Mouse (Mus musculus): ENCODE data around the gene AW011738.

AW011738 gene

GRCm38 (mm10) chr4:156224276-156224675 lies 21.2 kb downstream of the AW011738 start:
- no peak for TF ChIP-seq POU5F1 (IDR thresholded peaks at IDR 0.05; ENCODE audit: borderline replicate concordance, low read length)
- TF ChIP-seq NANOG (IDR thresholded peaks at IDR 0.05; ENCODE audit: borderline replicate concordance, low read length): no peak
- no peak for TF ChIP-seq CTCF (conservative IDR thresholded peaks at IDR 0.05; ENCODE audit: low read length)
- Histone ChIP-seq H3K4me3 (replicated peaks; ENCODE audit: low read length) (no peak overlapping the region), H3K9me3 (ENCODE audit: low read length) (no peaks in the 10 kb centered on the region), H3K27me3 (ENCODE audit: insufficient read depth, low read length) (peaks cover 29% of the 10 kb centered on the region), H3K4me1 (replicated peaks; ENCODE audit: low read depth, low read length) (peaks cover 29% of the 10 kb centered on the region), H3K36me3 (ENCODE audit: insufficient read depth, low read length) (peaks cover 11% of the 10 kb centered on the region)

- Histone ChIP-seq H3K27me3 (ENCODE audit: insufficient read depth, low read length) (peaks cover 16% of the 10 kb centered on the region), H3K9me3 (ENCODE audit: low read length) (no peaks in the 10 kb centered on the region), H3K4me1 (replicated peaks; ENCODE audit: low read depth, low read length) (peaks cover 42% of the 10 kb centered on the region), H3K4me3 (replicated peaks; ENCODE audit: low read length) (peak overlapping the region; percentile 73), H3K36me3 (ENCODE audit: insufficient read depth, low read length) (peaks cover 47% of the 10 kb centered on the region)
- TF ChIP-seq NANOG (IDR thresholded peaks at IDR 0.05; ENCODE audit: borderline replicate concordance, low read length) (no peak), POU5F1 (IDR thresholded peaks at IDR 0.05; ENCODE audit: borderline replicate concordance, low read length) (no peak), CTCF (conservative IDR thresholded peaks at IDR 0.05; ENCODE audit: low read length) (no peak)
Measured at GRCm38 (mm10) chr4:156227752-156228392, 24.8 kb downstream of the AW011738 start.

GRCm38 (mm10) chr4:156228393-156229024 lies 25.4 kb downstream of the AW011738 start:
- TF ChIP-seq POU5F1 (IDR thresholded peaks at IDR 0.05; ENCODE audit: borderline replicate concordance, low read length) (no peak), NANOG (IDR thresholded peaks at IDR 0.05; ENCODE audit: borderline replicate concordance, low read length) (no peak), CTCF (conservative IDR thresholded peaks at IDR 0.05; ENCODE audit: low read length) (no peak)
- Histone ChIP-seq H3K9me3 (ENCODE audit: low read length) (no peaks in the 10 kb centered on the region), H3K27me3 (ENCODE audit: insufficient read depth, low read length) (peaks cover 17% of the 10 kb centered on the region), H3K4me1 (replicated peaks; ENCODE audit: low read depth, low read length) (peaks cover 49% of the 10 kb centered on the region), H3K4me3 (replicated peaks; ENCODE audit: low read length) (peak overlapping the region; percentile 73), H3K36me3 (ENCODE audit: insufficient read depth, low read length) (peaks cover 51% of the 10 kb centered on the region)

GRCm38 (mm10) chr4:156234021-156234501 lies 31.0 kb downstream of the AW011738 start:
- TF ChIP-seq POU5F1 (IDR thresholded peaks at IDR 0.05; ENCODE audit: borderline replicate concordance, low read length) (no peak), CTCF (conservative IDR thresholded peaks at IDR 0.05; ENCODE audit: low read length) (no peak), NANOG (IDR thresholded peaks at IDR 0.05; ENCODE audit: borderline replicate concordance, low read length) (no peak)
- Histone ChIP-seq H3K27me3 (ENCODE audit: insufficient read depth, low read length) (peaks cover 13% of the 10 kb centered on the region), H3K36me3 (ENCODE audit: insufficient read depth, low read length) (peaks cover 63% of the 10 kb centered on the region)

DNA sequence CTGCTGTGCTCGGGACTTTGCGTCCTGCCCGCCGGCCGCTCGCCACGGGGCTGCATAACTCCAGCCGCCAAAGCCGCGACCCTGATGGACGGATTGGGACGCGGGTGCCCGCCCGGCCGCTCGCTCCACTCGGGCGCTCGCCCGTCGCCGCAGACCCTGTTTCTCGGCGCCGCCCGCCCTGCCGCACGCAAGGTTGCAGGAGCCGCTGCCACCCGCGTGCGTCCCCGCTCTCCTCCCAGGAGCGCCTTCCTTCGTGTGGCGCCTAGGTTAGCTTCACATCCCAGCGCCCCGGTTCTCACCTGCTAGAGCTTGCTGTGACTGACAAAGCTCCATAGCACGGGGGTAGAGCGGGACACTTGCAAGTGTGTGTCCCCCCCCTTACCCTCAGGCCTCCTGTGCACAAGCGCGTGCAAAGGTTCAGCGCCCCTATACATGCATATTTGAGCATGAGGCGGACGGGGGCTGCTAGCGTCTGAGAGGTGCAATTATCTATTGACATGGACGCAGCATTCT lies 31.7 kb downstream of the AW011738 start, which contains the start of gene Plekhn1:
Gene Plekhn1 (minus strand): TSS at position 157 of the 513 bp plus-strand sequence.
- peaks cover 22% of the 10 kb centered on the region for H3K9me3 ChIP-seq (ENCODE audit: low read length)
- peaks cover 45% of the 10 kb centered on the region for H3K4me1 ChIP-seq (replicated peaks; ENCODE audit: low read depth, low read length)
- H3K36me3 ChIP-seq (ENCODE audit: insufficient read depth, low read length): peaks cover 63% of the 10 kb centered on the region
- peak within 1 kb of the TSS; percentile 97 for H3K4me3 ChIP-seq (replicated peaks; ENCODE audit: low read length)
- TF ChIP-seq NANOG (IDR thresholded peaks at IDR 0.05; ENCODE audit: borderline replicate concordance, low read length): no peak
- peaks cover 13% of the 10 kb centered on the region for H3K27me3 ChIP-seq (ENCODE audit: insufficient read depth, low read length)

More at GRCm38 (mm10) chr4:156234021-156234501, 31.0 kb downstream of the AW011738 start:
- peaks cover 46% of the 10 kb centered on the region for H3K4me1 ChIP-seq (replicated peaks; ENCODE audit: low read depth, low read length)
- H3K4me3 ChIP-seq (replicated peaks; ENCODE audit: low read length): peak overlapping the region; percentile 84
- peaks cover 16% of the 10 kb centered on the region for H3K9me3 ChIP-seq (ENCODE audit: low read length)

GRCm38 (mm10) chr4:156235360-156235770 lies 32.3 kb downstream of the AW011738 start:
- Histone ChIP-seq H3K9me3 (ENCODE audit: low read length) (peaks cover 28% of the 10 kb centered on the region), H3K4me1 (replicated peaks; ENCODE audit: low read depth, low read length) (peaks cover 41% of the 10 kb centered on the region), H3K27me3 (ENCODE audit: insufficient read depth, low read length) (peaks cover 13% of the 10 kb centered on the region), H3K36me3 (ENCODE audit: insufficient read depth, low read length) (peaks cover 63% of the 10 kb centered on the region), H3K4me3 (replicated peaks; ENCODE audit: low read length) (peak overlapping the region; percentile 97)
- TF ChIP-seq CTCF (conservative IDR thresholded peaks at IDR 0.05; ENCODE audit: low read length) (no peak), POU5F1 (IDR thresholded peaks at IDR 0.05; ENCODE audit: borderline replicate concordance, low read length) (no peak), NANOG (IDR thresholded peaks at IDR 0.05; ENCODE audit: borderline replicate concordance, low read length) (no peak)

- H3K27me3 ChIP-seq (ENCODE audit: insufficient read depth, low read length): peaks cover 13% of the 10 kb centered on the region
- peaks cover 63% of the 10 kb centered on the region for H3K36me3 ChIP-seq (ENCODE audit: insufficient read depth, low read length)
- H3K9me3 ChIP-seq (ENCODE audit: low read length): peaks cover 34% of the 10 kb centered on the region
- H3K4me1 ChIP-seq (replicated peaks; ENCODE audit: low read depth, low read length): peaks cover 40% of the 10 kb centered on the region
- peak within 1 kb of the TSS; percentile 97 for H3K4me3 ChIP-seq (replicated peaks; ENCODE audit: low read length)
- TF ChIP-seq CTCF (conservative IDR thresholded peaks at IDR 0.05; ENCODE audit: low read length) (no peak), NANOG (IDR thresholded peaks at IDR 0.05; ENCODE audit: borderline replicate concordance, low read length) (no peak), POU5F1 (IDR thresholded peaks at IDR 0.05; ENCODE audit: borderline replicate concordance, low read length) (no peak)
Measured at GRCm38 (mm10) chr4:156235808-156236533, 32.9 kb downstream of the AW011738 start, which contains the start of gene Noc2l. Gene Noc2l (plus strand): TSS chr4:156236010.

Measured in E14TG2a.4 (cell line).